Mouse (Mus musculus) hindbrain, embryonic 12.5 days (tissue): ENCODE measurements around the gene Furin. TPM values are rescaled to one million over a fixed set of nuclear protein-coding genes. Genes with fewer than 3 reads are reported as not detected.

Source experiments
- ATAC-seq: fragments of 200-750 bp; cut with Nextera tagmentation; 2 replicates; pipeline ENCODE4 v1.8.0; 2017; ENCODE audit warnings: moderate TSS enrichment; ENCODE audit not compliant: low FRiP score
- H3K27ac ChIP-seq: fragments of 300-500 bp; sonication (generic); 2 replicates; pipeline ENCODE4 v1.5.1; 2016; ENCODE audit warnings: mild to moderate bottlenecking
- H3K27me3 ChIP-seq: fragments of 300-500 bp; sonication (generic); 2 replicates; pipeline ENCODE4 v1.6.1; 2016; ENCODE audit warnings: mild to moderate bottlenecking
- H3K36me3 ChIP-seq: fragments of 300-500 bp; sonication (generic); 2 replicates; pipeline ENCODE4 v1.6.1; 2016; ENCODE audit warnings: mild to moderate bottlenecking
- H3K4me1 ChIP-seq: fragments of 300-500 bp; sonication (generic); 2 replicates; pipeline ENCODE4 v1.6.1; 2016
- H3K4me2 ChIP-seq: fragments of 300-500 bp; sonication (generic); replicated peaks from 2 replicates; pipeline ENCODE4 v1.6.1; 2016; ENCODE audit warnings: mild to moderate bottlenecking
- H3K4me3 ChIP-seq: fragments of 300-500 bp; sonication (generic); 2 replicates; pipeline ENCODE4 v1.5.1; 2016; ENCODE audit warnings: mild to moderate bottlenecking
- H3K9ac ChIP-seq: fragments of 300-500 bp; sonication (generic); 2 replicates; pipeline ENCODE4 v1.6.1; 2016; ENCODE audit warnings: mild to moderate bottlenecking, moderate library complexity
- H3K9me3 ChIP-seq: fragments of 300-500 bp; sonication (generic); replicated peaks from 2 replicates; pipeline ENCODE4 v1.6.1; 2016; ENCODE audit warnings: mild to moderate bottlenecking
- WGBS: fragments of 180-500 bp; shearing (Covaris S2); methylation state at CpG from one replicate; pipeline ENCODE4 v1.1.7; 2016; 5-methylcytosine and 5-hydroxymethylcytosine counted together
- polyA plus RNA-seq: library from polyadenylated mRNA; unstranded; fragments of >200 nt; fragmentation: Nextera tagmentation; extraction: Ambion mirVana; gene quantifications from 2 replicates; pipeline ENCODE4 v1.2.1, GENCODE M21; 2016

Furin gene
- polyA plus RNA-seq, 1 experiment from 2014 or later = 6.9 TPM

- Histone ChIP-seq H3K4me2 (no peak overlapping the region), H3K27ac (no peak overlapping the region), H3K27me3 (peaks cover 17% of the 10 kb centered on the region), H3K4me1 (no peaks in the 10 kb centered on the region), H3K9ac (no peak overlapping the region), H3K9me3 (no peaks in the 10 kb centered on the region), H3K36me3 (no peaks in the 10 kb centered on the region), H3K4me3 (no peak overlapping the region)
- ATAC-seq = no peak
- WGBS = 83% methylated on average over 9 of the region's 9 CpGs
These were observed 2.5 kb upstream of the Furin start for GRCm38 (mm10) chr7:80407712-80408111.

DNA sequence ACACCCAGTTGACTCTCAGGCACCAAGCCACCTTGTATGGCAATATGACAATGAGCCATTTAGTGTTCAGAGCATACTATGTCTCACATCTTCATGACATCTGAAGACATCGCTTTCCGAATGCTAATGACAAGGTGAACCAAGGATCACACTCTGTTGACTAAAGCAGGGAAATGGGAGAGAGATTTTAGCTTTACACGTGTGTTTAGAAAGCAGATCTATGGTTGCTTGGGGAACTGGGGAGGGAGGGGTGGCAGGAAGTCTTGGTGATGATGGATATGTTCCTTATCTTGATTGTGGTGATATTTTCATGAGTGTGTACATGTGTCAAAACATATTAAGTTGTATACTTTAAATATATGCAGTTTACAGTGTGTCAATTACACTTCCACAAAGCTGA is 950 bp upstream of the Furin start:
- Histone ChIP-seq H3K4me3 (no peak overlapping the region), H3K9me3 (no peaks in the 10 kb centered on the region), H3K9ac (no peak overlapping the region), H3K4me2 (no peak overlapping the region), H3K27ac (no peak overlapping the region), H3K27me3 (peaks cover 17% of the 10 kb centered on the region), H3K36me3 (no peaks in the 10 kb centered on the region), H3K4me1 (peaks cover 7% of the 10 kb centered on the region)
- no peak for ATAC-seq
- WGBS = 81% methylated on average over 3 of the region's 3 CpGs

- Histone ChIP-seq H3K27ac (no peak overlapping the region), H3K4me3 (no peak overlapping the region), H3K9ac (no peak overlapping the region), H3K36me3 (no peaks in the 10 kb centered on the region), H3K9me3 (no peaks in the 10 kb centered on the region), H3K4me1 (peaks cover 22% of the 10 kb centered on the region), H3K4me2 (no peak overlapping the region), H3K27me3 (peaks cover 17% of the 10 kb centered on the region)
- WGBS = 65% methylated on average over 7 of the region's 7 CpGs
- ATAC-seq = no peak
These were observed 938 bp downstream of the Furin start for GRCm38 (mm10) chr7:80404101-80404894.

DNA sequence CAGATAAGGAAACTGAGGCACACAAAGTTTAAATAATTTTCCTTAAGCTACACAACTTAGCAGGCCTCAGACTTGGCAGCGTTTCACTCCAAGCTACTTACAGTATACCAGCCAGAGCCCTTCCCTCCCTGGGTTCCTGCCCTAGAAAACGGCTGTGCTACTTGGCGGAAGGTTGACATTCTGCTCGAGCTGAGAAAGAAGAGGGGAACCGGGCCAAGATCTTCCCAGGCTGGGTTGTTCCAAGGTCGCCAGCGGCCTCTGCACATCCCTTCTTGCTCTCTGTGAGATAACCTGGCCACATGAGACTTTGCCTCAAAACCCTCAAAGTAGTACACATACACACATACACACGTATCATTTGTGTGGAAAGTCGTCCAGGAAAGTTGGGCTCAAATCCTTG is 1.7 kb downstream of the Furin start:
- H3K9me3 ChIP-seq = no peaks in the 10 kb centered on the region
- no peak overlapping the region for H3K4me3 ChIP-seq
- 57% methylated on average over 9 of the region's 9 CpGs for WGBS
- ATAC-seq = no peak
- H3K27ac ChIP-seq = no peak overlapping the region
- peaks cover 17% of the 10 kb centered on the region for H3K27me3 ChIP-seq
- H3K9ac ChIP-seq = no peak overlapping the region
- peak overlapping the region; percentile 90 for H3K4me2 ChIP-seq
- H3K36me3 ChIP-seq = no peaks in the 10 kb centered on the region
- H3K4me1 ChIP-seq = peaks cover 29% of the 10 kb centered on the region

- 1% methylated on average over 32 of the region's 92 CpGs for WGBS
- no peaks in the 10 kb centered on the region for H3K36me3 ChIP-seq
- H3K4me1 ChIP-seq = peaks cover 29% of the 10 kb centered on the region
- no peaks in the 10 kb centered on the region for H3K9me3 ChIP-seq
- peak overlapping the region; percentile 82 for H3K27ac ChIP-seq
- H3K4me2 ChIP-seq = peak overlapping the region; percentile 90
- H3K27me3 ChIP-seq = peaks cover 17% of the 10 kb centered on the region
- peak overlapping the region; percentile 95 for H3K9ac ChIP-seq
- H3K4me3 ChIP-seq = peak overlapping the region; percentile 94
- peak; percentile 79 for ATAC-seq
These were observed 2.5 kb downstream of the Furin start for GRCm38 (mm10) chr7:80402651-80403321.

DNA sequence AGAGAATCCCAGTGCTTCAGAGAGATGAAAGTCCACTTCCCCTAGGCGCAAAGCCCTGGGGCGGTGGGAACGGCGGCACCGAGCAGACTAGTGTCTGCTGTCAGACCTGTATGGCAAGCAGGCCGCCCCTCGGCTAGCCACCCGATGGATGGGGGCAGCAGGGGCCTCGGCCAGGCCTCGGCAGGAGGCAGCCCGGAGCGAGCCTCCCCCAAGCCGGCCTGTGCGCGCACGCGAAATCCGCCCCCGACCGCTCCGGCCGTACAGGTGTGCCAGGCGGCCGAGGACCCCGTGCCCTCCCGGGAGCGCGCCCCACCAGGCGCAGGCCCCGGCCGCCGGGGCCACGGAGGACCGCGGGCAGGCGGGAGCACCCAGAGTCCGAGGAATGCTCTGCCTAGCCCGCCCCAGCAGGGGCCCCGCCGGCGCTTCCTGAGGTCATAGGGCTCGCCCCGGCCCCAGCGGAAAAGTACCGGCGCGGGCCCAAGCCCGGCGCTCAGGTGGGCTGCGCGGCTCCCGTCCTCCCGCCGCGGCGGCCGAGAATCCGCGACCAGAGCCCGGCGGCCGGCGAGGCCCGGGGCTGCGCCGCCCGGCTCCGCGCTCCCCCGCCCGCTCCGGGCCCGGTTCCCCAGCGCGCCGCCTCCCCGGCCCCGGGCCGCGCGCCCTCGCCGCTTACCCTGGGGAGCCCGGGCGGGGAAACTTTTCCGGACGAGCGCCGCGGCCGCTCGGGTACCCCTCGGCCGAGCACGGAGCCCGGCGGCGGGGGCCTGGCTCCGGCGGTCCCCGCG is 3.2 kb downstream of the Furin start:
- peak; percentile 43 for ATAC-seq
- under 1% methylated on average over 81 of the region's 102 CpGs for WGBS
- peaks cover 4% of the 10 kb centered on the region; the same call in 1 of the 2 replicates for H3K36me3 ChIP-seq

GRCm38 (mm10) chr7:80401041-80401859 is 4.0 kb downstream of the Furin start:
- no peaks in the 10 kb centered on the region for H3K9me3 ChIP-seq
- H3K4me3 ChIP-seq = peak overlapping the region; percentile 94
- H3K36me3 ChIP-seq = peaks cover 11% of the 10 kb centered on the region; the same call in 1 of the 2 replicates
- H3K27me3 ChIP-seq = peaks cover 17% of the 10 kb centered on the region
- H3K27ac ChIP-seq = peak overlapping the region; percentile 82; the same call in 1 of the 2 replicates
- H3K4me1 ChIP-seq = peaks cover 29% of the 10 kb centered on the region
- 22% methylated on average over 5 of the region's 5 CpGs for WGBS
- H3K9ac ChIP-seq = peak overlapping the region; percentile 95
- H3K4me2 ChIP-seq = peak overlapping the region; percentile 90
- no peak for ATAC-seq

More for the DNA sequence above, 3.2 kb downstream of the Furin start:
- Histone ChIP-seq H3K27me3 (peaks cover 17% of the 10 kb centered on the region), H3K4me3 (peak overlapping the region; percentile 94), H3K4me1 (peaks cover 29% of the 10 kb centered on the region), H3K9me3 (no peaks in the 10 kb centered on the region), H3K4me2 (peak overlapping the region; percentile 90), H3K9ac (peak overlapping the region; percentile 95), H3K27ac (peak overlapping the region; percentile 82)

DNA sequence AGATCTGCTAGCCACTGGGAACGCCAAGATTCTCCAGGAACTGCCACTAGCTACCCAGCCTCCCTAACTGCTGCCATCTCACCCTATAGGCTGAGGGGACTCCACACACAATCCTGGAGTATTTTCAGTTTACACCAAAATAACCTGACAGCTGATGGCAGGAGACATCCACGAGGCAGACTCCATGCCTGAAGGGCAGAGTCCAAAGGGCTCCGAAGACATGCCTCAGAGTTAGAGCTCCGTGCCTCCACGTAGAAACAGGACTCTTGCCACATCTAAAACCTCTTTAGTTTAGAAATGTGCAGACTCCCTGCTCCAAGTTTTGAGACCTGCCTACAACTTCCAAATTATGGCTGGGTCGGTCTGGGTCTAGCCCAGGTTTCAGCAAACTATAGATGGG is 4.7 kb downstream of the Furin start:
- H3K9me3 ChIP-seq = no peaks in the 10 kb centered on the region
- 82% methylated on average over 6 of the region's 6 CpGs for WGBS
- ATAC-seq = no peak
- H3K4me2 ChIP-seq = peak overlapping the region; percentile 90; the same call in 1 of the 2 replicates
- H3K27me3 ChIP-seq = peaks cover 13% of the 10 kb centered on the region
- H3K4me3 ChIP-seq = no peak overlapping the region
- peaks cover 29% of the 10 kb centered on the region for H3K4me1 ChIP-seq
- H3K9ac ChIP-seq = 0 out of 2 replicates have a peak overlapping the region, but pooled peaks have one; percentile 15
- H3K27ac ChIP-seq = no peak overlapping the region
- H3K36me3 ChIP-seq = peaks cover 11% of the 10 kb centered on the region; the same call in 1 of the 2 replicates

GRCm38 (mm10) chr7:80400099-80400498 is 5.1 kb downstream of the Furin start:
- Histone ChIP-seq H3K9me3 (no peaks in the 10 kb centered on the region), H3K9ac (no peak overlapping the region; the same call in 1 of the 2 replicates), H3K4me2 (no peak overlapping the region), H3K27me3 (peaks cover 11% of the 10 kb centered on the region), H3K27ac (no peak overlapping the region), H3K36me3 (peaks cover 13% of the 10 kb centered on the region), H3K4me1 (peaks cover 29% of the 10 kb centered on the region), H3K4me3 (no peak overlapping the region)
- ATAC-seq = no peak
- 52% methylated on average over 5 of the region's 5 CpGs for WGBS

DNA sequence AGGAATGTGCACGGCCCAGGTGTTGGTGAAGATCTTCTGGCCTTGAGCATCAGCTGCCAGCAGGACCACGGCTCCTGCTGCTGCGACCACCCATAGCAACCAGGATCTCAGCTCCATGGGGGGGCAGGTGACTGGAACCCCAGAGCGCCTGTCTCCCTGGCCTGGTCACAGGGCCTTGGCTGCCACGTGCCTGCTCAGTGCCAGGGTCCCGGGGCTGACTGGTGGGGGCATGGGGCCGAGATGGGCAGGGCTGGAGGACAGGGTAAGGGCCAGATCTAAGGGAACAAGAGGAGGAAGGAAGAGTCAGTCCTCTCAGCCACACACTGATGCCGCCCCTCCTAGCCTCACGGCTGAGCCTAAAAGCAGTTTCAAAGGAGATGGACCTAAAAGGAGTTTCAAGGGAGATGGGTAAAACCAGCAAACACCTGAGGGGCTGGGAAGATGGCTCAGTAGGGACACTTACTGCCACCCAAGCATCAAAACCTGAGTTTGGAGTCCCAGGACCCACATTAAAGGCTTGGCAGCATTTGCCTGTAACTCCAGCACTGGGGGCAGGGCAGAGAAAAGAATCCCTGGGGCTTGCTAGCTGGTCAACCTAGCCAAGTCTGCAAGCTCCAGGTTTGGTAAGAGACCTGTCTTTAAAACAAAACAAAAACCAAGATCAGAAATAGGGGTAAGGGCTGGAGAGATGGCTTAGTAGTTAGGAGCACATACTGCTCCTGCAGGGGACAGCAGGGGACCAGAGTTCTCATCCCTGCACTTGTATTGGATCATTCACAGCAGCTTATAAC is 6.4 kb downstream of the Furin start:
- Histone ChIP-seq H3K36me3 (peaks cover 22% of the 10 kb centered on the region), H3K9ac (no peak overlapping the region), H3K4me2 (no peak overlapping the region), H3K4me1 (peaks cover 29% of the 10 kb centered on the region), H3K27ac (no peak overlapping the region), H3K9me3 (no peaks in the 10 kb centered on the region), H3K27me3 (peaks cover 5% of the 10 kb centered on the region), H3K4me3 (no peak overlapping the region)
- ATAC-seq = no peak
- WGBS = 79% methylated on average over 9 of the region's 9 CpGs

GRCm38 (mm10) chr7:80397986-80398385 is 7.2 kb downstream of the Furin start:
- Histone ChIP-seq H3K9ac (no peak overlapping the region), H3K4me2 (no peak overlapping the region), H3K27me3 (no peaks in the 10 kb centered on the region), H3K27ac (no peak overlapping the region), H3K4me3 (no peak overlapping the region), H3K4me1 (peaks cover 29% of the 10 kb centered on the region), H3K36me3 (peaks cover 31% of the 10 kb centered on the region), H3K9me3 (no peaks in the 10 kb centered on the region)
- ATAC-seq = no peak
- WGBS = 92% methylated on average over 9 of the region's 9 CpGs
